Mouse (Mus musculus) liver, adult 10 weeks (tissue): Measurements from ENCODE around the gene Ppp1r32. TPM values are rescaled to one million over a fixed set of nuclear protein-coding genes. Genes with fewer than 3 reads are reported as not detected.

Source experiments
- polyA plus RNA-seq: library from polyadenylated mRNA; stranded (reverse); fragments of 350-450 nt; fragmentation: Illumina TruSeq; extraction: RNeasy Lipid Tissue Mini Kit (QIAGEN cat#74804); gene quantifications from one replicate; pipeline ENCODE4 v1.2.3, GENCODE M21; 2014; ENCODE audit warnings: low read depth, low replicate concordance

Gene Ppp1r32
- polyA plus RNA-seq: not detected

GRCm38 (mm10) chr19:10482703-10483102 is at the start of gene Ppp1r32:
Ppp1r32 (minus strand) TSS chr19:10482928.

GRCm38 (mm10) chr19:10525910-10526309 is 43.2 kb upstream of the Ppp1r32 start, which contains the start of gene Sdhaf2:
Sdhaf2 (minus strand) TSS chr19:10526142.

GRCm38 (mm10) chr19:10525106-10525901 is 42.6 kb upstream of the Ppp1r32 start, which contains the start of gene Cpsf7:
Cpsf7 (plus strand) TSS chr19:10525266.

GRCm38 (mm10) chr19:10456752-10457483 is 25.8 kb downstream of the Ppp1r32 start, which contains the start of gene Lrrc10b:
Lrrc10b (minus strand) TSS chr19:10457473.

Other genes starting within 250 kb of the Ppp1r32 start
- 3.0 TPM for gene Myrf, start 242.2 kb downstream of the Ppp1r32 start, polyA plus RNA-seq
- gene Dagla, start 178.1 kb downstream of the Ppp1r32 start, polyA plus RNA-seq: not detected
- 0.29 TPM for gene Syt7, start 93.8 kb downstream of the Ppp1r32 start, polyA plus RNA-seq
- not detected for gene Lrrc10b, start 25.5 kb downstream of the Ppp1r32 start, polyA plus RNA-seq
- gene Cpsf7, start 42.3 kb upstream of the Ppp1r32 start, polyA plus RNA-seq: 28.6 TPM
- 49.8 TPM for gene Sdhaf2, start 43.2 kb upstream of the Ppp1r32 start, polyA plus RNA-seq
- gene Tmem216, start 73.3 kb upstream of the Ppp1r32 start, polyA plus RNA-seq: 3.0 TPM
- 3.5 TPM for gene Cyb561a3, start 94.2 kb upstream of the Ppp1r32 start, polyA plus RNA-seq
- gene Tmem138, start 94.4 kb upstream of the Ppp1r32 start, polyA plus RNA-seq: 2.8 TPM
- 37.0 TPM for gene Ddb1, start 122.4 kb upstream of the Ppp1r32 start, polyA plus RNA-seq
- gene Tkfc, start 122.7 kb upstream of the Ppp1r32 start, polyA plus RNA-seq: 18.9 TPM
- 4.2 TPM for gene Vwce, start 151.3 kb upstream of the Ppp1r32 start, polyA plus RNA-seq
- gene Pga5, start 195.1 kb upstream of the Ppp1r32 start, polyA plus RNA-seq: not detected
- 1.7 TPM for gene Vps37c, start 205.8 kb upstream of the Ppp1r32 start, polyA plus RNA-seq